Mouse (Mus musculus): ENCODE results near the gene Dhrs3.

The Dhrs3 gene

DNA sequence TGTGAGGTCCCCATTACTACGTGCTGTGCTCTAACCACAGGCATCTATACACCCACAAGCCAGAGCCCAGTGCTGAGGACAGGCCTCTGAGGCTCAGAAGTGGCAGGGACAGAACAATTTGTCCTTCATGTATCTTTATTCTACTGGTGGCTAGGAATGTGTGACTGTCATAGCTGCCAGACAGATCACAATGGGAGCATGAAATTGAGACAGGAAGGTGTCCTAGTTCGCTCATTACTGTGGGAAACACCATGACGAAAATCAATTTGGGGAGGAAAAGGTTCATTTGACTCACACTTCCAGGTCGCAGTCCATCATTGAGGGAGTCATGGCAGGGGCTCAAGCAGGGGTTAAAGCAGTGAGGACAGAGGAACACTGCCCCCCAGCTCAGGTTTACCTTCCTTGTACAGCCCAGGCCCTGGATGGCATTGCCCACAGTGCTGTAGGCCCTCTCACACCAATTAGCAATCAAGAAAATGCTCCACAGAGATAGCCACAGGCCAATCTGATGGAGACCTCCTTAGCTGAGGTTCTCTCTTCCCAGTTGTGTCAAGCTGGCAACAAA lies 47.3 kb downstream of the Dhrs3 start:
- no peak for DNase-seq (ENCODE audit: low read depth, low spot score)

DNA sequence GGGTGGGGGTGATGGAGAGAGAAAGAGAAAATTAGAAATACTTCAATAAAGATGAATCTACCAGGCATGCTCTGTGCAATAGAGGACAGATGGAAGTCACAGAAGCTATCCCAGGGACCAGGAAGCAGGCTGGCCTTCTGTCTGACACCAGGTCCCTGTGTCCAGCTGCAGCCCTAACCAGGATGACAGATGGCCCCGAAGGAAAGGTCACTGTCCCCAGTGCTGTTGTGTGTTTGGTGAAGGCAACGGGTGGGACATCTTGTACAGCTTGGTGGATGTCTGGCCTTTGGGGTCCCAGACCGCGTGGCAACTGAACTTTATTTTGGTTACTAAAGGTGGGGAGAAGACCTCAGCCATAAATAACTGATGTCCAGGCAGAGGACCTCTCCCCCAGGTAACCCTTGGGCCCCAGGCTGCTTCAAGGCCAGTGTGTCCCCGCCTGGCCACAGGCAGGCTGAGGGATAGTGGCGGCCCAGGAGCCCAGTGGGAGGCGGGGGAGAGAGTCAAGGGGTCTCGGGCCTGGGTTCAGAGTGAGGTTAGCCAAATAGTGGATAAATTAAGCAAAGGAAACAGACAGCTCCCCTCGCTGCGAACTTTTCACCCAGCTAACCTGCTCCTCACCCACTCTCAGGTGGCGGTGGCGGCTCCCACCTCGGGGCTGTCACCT lies 48.3 kb downstream of the Dhrs3 start:
- no peak for DNase-seq (ENCODE audit: low read depth, low spot score)

- DNase-seq (ENCODE audit: low read depth, low spot score): no peak
Measured at GRCm38 (mm10) chr4:144942433-144942832, 49.8 kb downstream of the Dhrs3 start.

GRCm38 (mm10) chr4:144943273-144943672 lies 50.6 kb downstream of the Dhrs3 start:
- no peak for DNase-seq (ENCODE audit: low read depth, low spot score)

GRCm38 (mm10) chr4:144947738-144948390 lies 55.2 kb downstream of the Dhrs3 start:
- no peak for DNase-seq (ENCODE audit: low read depth, low spot score)

DNA sequence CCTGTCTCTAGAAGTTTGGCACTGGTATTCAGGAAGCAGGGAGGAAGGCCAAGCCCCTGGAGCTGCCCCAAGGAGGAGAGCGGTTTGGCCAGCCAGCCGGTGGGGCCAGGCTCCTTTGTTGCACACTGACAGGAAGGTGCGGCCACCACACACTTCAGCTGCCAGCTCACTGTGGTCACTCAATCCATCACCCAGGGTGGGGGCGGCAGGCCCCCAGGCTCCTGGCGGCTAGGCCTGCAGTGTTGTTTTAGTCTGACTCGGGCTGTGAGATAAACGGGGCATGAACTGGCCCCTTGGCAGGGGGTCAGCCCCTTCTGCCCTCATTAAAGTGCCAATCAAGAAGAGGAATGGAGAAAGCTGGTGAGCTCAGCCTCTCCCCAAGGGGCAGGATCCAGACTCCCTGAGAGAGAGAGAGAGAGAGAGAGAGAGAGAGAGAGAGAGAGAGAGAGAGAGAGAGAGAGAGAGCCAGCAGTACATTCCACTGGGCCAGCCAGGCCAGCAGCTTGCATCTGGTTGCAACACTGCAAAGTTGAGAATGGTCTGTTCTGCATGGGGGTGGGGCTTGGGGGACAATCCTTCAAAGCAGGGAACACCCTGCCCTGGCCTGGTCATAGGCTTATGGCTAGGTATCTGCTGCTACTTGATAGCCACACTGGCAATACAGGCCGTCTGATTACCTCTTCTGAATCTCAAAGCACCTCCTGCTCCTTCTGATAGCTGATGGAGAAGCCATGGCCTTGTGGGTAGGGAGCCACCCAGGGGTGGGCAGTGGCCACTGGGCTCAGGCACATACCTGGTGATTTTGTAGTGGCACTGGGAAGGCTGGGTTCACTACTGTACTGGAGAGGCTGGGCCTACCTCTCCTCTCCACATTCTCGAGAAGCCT lies 57.1 kb downstream of the Dhrs3 start:
- no peak for DNase-seq (ENCODE audit: low read depth, low spot score)

DNA sequence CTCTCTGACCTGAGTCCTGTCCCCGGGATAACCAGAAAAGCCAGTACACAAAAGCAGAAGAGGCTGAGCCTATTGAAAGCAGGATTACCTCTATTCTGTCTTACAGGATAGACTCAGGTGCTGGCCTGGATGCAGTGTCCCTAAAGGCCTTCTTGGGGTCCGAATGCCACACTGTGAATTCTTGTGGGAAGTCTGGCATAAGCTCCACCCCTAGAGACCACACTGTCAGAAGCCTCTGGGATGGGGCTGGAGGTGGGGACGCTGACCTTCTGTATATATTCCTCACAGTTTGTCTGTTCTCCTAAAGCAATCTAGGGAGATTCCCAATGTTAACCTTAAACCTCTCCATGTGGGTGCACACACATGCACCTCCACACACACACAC lies 57.7 kb downstream of the Dhrs3 start:
- DNase-seq (ENCODE audit: low read depth, low spot score): no peak

DNA sequence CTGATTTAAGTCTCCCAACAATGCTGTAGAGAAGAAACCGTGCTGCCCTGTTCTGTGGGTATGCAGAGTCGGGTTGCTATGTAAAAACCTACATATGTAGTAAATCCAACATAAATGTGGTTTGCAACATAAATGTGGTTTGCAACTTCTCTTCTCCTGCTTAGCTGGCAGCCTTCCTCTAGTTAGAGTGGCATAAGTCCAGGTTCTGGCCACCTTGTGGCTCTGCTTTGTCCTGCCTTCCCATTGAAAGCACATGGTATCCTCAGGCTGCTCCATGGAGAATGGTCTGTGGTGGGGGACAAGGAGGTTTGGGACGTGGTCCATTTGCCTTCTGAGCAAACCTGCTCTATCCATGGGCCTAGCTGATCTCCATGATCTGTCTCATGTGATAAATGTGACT lies 58.3 kb downstream of the Dhrs3 start:
- DNase-seq (ENCODE audit: low read depth, low spot score): no peak

DNA sequence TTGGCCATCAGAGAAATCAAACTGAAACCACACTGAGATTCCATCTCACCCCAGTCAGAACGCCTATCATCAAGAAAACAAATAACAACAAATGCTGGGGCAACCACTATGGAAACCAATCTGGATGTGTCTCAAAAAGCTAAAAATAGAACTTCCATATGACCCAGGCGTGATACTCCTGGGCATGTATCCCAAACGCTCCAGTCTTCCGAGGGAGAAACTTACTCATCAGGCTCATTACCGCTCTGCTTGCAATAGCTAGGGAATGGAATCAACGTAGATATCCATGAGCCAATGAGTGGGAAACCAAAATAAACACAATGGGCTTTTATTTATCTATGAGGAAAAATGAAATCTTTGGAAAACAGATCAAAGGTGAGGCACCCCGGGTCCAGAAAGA lies 59.2 kb downstream of the Dhrs3 start:
- no peak for DNase-seq (ENCODE audit: low read depth, low spot score)

DNA sequence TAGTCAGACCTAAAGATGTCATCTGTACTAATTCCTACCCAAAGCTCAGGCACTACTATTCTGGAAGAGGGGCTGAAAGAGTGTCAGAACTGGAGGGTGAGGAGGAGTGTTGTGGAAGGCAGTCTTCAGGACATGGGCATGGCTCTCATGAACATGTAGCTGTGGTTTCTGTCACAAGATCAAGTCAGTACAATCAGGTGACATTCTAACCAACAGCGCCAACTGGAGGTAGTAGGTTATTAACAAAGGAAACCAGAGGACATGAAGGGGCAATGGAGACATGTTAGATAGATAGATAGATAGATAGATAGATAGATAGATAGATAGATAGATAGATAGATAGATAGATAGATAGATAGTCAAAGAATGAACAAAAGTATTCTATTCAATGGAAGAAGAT lies 60.8 kb downstream of the Dhrs3 start:
- DNase-seq (ENCODE audit: low read depth, low spot score): no peak

GRCm38 (mm10) chr4:144955863-144956262 lies 63.2 kb downstream of the Dhrs3 start:
- DNase-seq (ENCODE audit: low read depth, low spot score): no peak

- no peak for DNase-seq (ENCODE audit: low read depth, low spot score)
Measured at GRCm38 (mm10) chr4:144956293-144956692, 63.7 kb downstream of the Dhrs3 start.

DNA sequence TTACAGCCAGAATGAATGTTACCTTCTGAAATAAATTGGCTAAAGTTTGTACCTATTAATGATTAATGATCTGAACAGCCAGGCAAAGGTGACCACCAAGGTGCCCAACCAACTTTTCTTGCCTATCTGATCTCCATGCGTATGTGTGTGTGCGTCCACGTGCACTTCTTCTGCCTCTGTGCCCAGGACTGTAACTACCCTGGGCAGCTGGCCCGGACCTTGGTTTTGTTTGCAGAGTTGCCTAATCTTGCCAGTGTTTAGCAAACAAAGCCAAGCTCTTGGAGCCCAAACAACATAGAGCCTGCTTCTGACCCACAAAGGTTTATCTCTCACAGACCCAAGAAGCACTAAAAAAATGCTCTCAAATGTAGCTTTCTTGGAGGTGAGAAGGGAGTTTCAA lies 64.6 kb downstream of the Dhrs3 start:
- no peak for DNase-seq (ENCODE audit: low read depth, low spot score)

DNA sequence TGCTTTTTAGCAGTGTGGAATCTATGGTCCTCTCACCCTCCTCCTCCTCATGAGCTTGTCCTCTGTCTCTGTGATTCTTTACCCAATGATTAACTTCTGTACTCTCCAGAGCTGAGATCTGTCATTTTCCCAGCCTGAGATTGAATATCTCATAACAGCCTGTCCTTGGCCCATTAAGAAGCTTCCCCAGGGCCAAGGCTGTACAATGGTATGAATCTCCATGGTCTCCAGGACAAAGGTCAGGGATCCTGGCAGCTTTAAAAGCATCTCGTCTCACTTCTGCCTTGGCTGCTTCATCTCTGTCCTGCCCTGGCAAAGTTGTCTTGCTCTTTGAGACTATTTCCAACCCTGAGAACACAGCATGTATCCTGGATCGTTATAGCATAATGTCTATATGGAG lies 65.1 kb downstream of the Dhrs3 start:
- no peak for DNase-seq (ENCODE audit: low read depth, low spot score)

DNA sequence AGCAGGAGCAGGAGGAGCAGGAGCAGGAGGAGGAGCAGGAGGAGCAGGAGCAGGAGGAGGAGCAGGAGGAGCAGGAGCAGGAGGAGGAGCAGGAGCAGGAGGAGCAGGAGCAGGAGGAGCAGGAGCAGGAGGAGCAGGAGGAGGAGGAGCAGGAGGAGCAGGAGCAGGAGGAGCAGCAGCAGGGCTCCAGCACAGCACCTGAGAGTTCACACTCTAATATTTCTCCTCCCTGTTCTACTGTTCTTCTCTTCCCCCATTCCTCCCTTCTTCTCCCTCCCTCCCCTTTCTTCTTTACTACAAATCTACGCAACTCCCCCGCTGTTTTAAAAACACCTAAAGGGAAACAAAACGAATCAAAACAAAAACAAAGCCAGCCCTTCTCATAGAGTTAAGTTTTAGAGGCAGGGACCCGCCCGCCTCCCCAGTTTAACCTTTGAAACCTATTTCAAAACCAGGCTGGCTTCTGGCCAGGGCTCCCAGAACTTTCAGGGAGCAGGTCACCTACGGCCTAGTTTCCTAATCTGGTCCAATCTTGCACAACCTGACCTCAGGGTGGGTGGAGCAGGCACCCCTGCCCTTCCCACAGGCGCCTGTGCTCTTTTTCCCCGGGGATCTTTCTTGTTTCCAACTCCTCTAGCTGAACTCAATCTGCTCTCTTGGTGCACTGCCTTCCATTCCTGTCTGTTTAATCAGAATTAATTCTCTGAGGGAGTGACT lies 67.7 kb downstream of the Dhrs3 start:
- no peak for DNase-seq (ENCODE audit: low read depth, low spot score)

DNA sequence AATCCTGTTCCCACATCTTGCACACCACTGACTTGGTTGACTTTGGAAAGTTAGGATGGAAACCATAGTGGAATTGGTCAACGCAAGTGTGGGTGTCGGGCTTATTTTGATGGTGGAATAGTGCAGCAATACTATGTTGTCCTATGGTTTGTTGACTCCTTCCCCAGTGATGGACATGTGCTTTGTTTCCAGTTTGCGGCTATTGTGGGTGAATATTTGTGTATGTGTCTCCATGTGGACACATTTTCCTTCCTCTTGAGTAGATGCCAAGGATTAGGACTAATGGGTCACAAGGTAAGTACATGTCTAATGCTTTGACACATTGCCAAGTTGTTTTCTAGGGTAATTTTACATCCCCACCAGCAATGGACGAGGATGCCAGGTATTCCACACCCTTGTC lies 68.6 kb downstream of the Dhrs3 start:
- DNase-seq (ENCODE audit: low read depth, low spot score): no peak

GRCm38 (mm10) chr4:144961696-144962095 lies 69.1 kb downstream of the Dhrs3 start:
- DNase-seq (ENCODE audit: low read depth, low spot score): no peak

- DNase-seq (ENCODE audit: low read depth, low spot score): no peak
Measured at GRCm38 (mm10) chr4:144965255-144965654, 72.6 kb downstream of the Dhrs3 start.

DNA sequence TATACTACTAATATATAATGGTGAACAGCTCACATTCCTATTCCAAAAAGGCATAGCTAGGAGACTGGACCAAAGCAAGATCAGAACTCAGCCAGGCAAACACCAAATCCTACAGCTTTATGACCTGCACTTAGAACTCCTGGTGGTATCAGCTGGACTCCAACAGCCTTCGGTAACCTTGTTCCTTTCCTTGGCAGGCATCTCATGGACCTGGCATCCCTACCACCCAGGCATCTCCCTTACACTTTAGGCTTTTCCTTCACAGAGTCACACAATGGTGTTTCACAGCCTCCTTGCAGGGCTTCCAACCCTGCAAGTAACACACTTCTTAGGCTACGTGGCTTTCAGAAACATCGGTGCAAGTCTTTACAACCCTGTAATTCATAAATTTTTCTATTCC lies 75.7 kb downstream of the Dhrs3 start:
- DNase-seq (ENCODE audit: low read depth, low spot score): no peak

DNA sequence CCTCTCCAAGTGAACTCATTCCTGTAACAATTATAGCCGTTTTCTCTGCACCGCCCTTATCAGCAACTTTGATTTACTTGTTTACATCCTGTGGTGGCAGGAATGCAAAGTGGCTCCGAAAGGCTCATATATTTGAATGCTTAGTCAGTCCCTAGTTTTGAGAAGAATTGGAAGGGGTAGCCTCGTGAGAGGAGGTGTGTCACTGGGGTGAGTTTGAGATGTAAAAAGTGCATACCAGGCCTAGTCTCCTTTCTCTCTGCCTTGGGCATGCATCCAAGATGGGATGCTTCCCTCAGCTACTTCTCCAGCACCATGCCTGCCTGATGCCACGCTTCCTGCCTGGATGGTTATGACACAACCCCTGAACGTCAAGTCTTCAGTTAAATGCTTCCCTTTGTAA lies 76.4 kb downstream of the Dhrs3 start:
- DNase-seq (ENCODE audit: low read depth, low spot score): no peak

DNA sequence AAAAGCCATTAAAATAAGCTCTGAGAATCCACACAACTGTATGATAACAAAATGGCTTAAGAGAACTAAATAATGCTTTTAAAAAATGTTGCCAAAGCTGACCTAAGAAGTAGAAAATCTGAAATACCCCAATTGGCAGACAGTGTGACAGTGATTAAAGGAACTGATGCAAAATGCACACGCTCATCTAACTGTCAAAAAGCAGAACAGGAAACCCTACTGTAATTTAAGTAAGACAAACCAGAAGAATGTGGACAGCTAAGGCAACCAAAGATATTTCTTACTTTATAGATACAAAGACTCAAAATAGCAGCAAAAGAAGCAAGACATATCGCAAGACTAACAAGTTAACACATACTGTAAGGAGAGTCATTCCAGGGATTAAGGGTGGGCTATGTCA lies 78.4 kb downstream of the Dhrs3 start:
- no peak for DNase-seq (ENCODE audit: low read depth, low spot score)
